Mouse (Mus musculus): ENCODE measurements around the gene Aloxe3. TPM values are rescaled to one million over a fixed set of nuclear protein-coding genes. Genes with fewer than 3 reads are reported as not detected.
A peak's percentile ranks its signal among the peaks of the same experiment; 100 is the strongest.

Aloxe3 gene
- polyA plus RNA-seq, 1 experiment = 1.2 TPM

- 80% methylated on average over 7 of the region's 7 CpGs for WGBS
- Histone ChIP-seq H3K4me1 (ENCODE audit: control insufficient read depth, insufficient read depth, insufficient read length, low read length) (peaks cover 11% of the 10 kb centered on the region; the same call in 1 of the 2 replicates), H3K36me3 (ENCODE audit: control insufficient read depth, insufficient read depth, low read length) (no peaks in the 10 kb centered on the region), H3K27ac (ENCODE audit: insufficient read depth, low read depth, low read length) (no peak overlapping the region), H3K4me3 (ENCODE audit: low read depth, low read length) (no peak overlapping the region), H3K27me3 (ENCODE audit: control insufficient read depth, insufficient read depth, low read length) (no peaks in the 10 kb centered on the region)
- TF ChIP-seq CTCF (IDR thresholded peaks at IDR 0.05; ENCODE audit: extremely low read depth, insufficient read length, insufficient replicate concordance, low read depth, low read length) = no peak
- TF ChIP-seq POLR2A (IDR thresholded peaks at IDR 0.05; ENCODE audit: low read depth, low read length) = no peak
These were observed 44.1 kb upstream of the Aloxe3 start for GRCm38 (mm10) chr11:69081613-69082012.

GRCm38 (mm10) chr11:69085608-69086007 lies 40.1 kb upstream of the Aloxe3 start:
- no peaks in the 10 kb centered on the region for H3K27me3 ChIP-seq (ENCODE audit: control insufficient read depth, insufficient read depth, low read length)
- H3K4me3 ChIP-seq (ENCODE audit: low read depth, low read length) = no peak overlapping the region
- H3K36me3 ChIP-seq (ENCODE audit: control insufficient read depth, insufficient read depth, low read length) = peaks cover 6% of the 10 kb centered on the region; the same call in 1 of the 2 replicates
- TF ChIP-seq POLR2A (IDR thresholded peaks at IDR 0.05; ENCODE audit: low read depth, low read length) = no peak
- TF ChIP-seq CTCF (IDR thresholded peaks at IDR 0.05; ENCODE audit: extremely low read depth, insufficient read length, insufficient replicate concordance, low read depth, low read length) = no peak
- 57% methylated on average over 6 of the region's 6 CpGs for WGBS
- peaks cover 7% of the 10 kb centered on the region for H3K4me1 ChIP-seq (ENCODE audit: control insufficient read depth, insufficient read depth, insufficient read length, low read length)
- no peak overlapping the region for H3K27ac ChIP-seq (ENCODE audit: insufficient read depth, low read depth, low read length)

GRCm38 (mm10) chr11:69086390-69086789 lies 39.3 kb upstream of the Aloxe3 start:
- Histone ChIP-seq H3K27me3 (ENCODE audit: control insufficient read depth, insufficient read depth, low read length) (no peaks in the 10 kb centered on the region), H3K4me1 (ENCODE audit: control insufficient read depth, insufficient read depth, insufficient read length, low read length) (peaks cover 6% of the 10 kb centered on the region), H3K27ac (ENCODE audit: insufficient read depth, low read depth, low read length) (no peak overlapping the region), H3K36me3 (ENCODE audit: control insufficient read depth, insufficient read depth, low read length) (peaks cover 6% of the 10 kb centered on the region; the same call in 1 of the 2 replicates), H3K4me3 (ENCODE audit: low read depth, low read length) (no peak overlapping the region)
- TF ChIP-seq POLR2A (IDR thresholded peaks at IDR 0.05; ENCODE audit: low read depth, low read length) = no peak
- no peak for TF ChIP-seq CTCF (IDR thresholded peaks at IDR 0.05; ENCODE audit: extremely low read depth, insufficient read length, insufficient replicate concordance, low read depth, low read length)
- WGBS = 56% methylated on average over 6 of the region's 6 CpGs

DNA sequence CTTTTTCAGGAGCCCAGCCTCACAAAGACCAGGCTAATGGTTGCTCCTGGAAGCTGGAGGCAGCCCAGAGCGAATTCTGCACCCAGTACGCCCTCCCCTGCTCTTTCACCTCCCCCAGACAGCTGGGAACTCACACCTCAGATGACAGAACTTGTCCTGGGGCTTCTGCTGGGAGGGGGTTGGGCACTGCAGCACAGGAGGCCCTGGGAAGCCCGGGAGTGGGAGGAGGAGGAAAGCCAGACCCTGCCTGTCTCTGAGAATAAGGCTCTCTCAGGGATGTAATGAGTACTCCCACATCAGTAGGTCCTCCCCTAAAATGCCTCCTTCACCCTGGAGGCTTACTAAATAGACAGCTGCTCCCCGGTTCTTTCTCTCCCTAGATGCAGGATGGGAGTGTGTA lies 38.6 kb upstream of the Aloxe3 start:
- Histone ChIP-seq H3K36me3 (ENCODE audit: control insufficient read depth, insufficient read depth, low read length) (peaks cover 6% of the 10 kb centered on the region; the same call in 1 of the 2 replicates), H3K27ac (ENCODE audit: insufficient read depth, low read depth, low read length) (no peak overlapping the region), H3K4me1 (ENCODE audit: control insufficient read depth, insufficient read depth, insufficient read length, low read length) (peaks cover 6% of the 10 kb centered on the region), H3K27me3 (ENCODE audit: control insufficient read depth, insufficient read depth, low read length) (no peaks in the 10 kb centered on the region), H3K4me3 (ENCODE audit: low read depth, low read length) (no peak overlapping the region)
- WGBS = 75% methylated on average over 4 of the region's 4 CpGs
- TF ChIP-seq CTCF (IDR thresholded peaks at IDR 0.05; ENCODE audit: extremely low read depth, insufficient read length, insufficient replicate concordance, low read depth, low read length) = no peak
- TF ChIP-seq POLR2A (IDR thresholded peaks at IDR 0.05; ENCODE audit: low read depth, low read length) = no peak

- H3K36me3 ChIP-seq (ENCODE audit: control insufficient read depth, insufficient read depth, low read length) = peaks cover 8% of the 10 kb centered on the region; the same call in 1 of the 2 replicates
- TF ChIP-seq POLR2A (IDR thresholded peaks at IDR 0.05; ENCODE audit: low read depth, low read length) = no peak
- TF ChIP-seq CTCF (IDR thresholded peaks at IDR 0.05; ENCODE audit: extremely low read depth, insufficient read length, insufficient replicate concordance, low read depth, low read length) = no peak
- 86% methylated on average over 2 of the region's 2 CpGs for WGBS
- no peak overlapping the region for H3K4me3 ChIP-seq (ENCODE audit: low read depth, low read length)
- H3K27ac ChIP-seq (ENCODE audit: insufficient read depth, low read depth, low read length) = peak overlapping the region; percentile 52; the same call in 1 of the 2 replicates
- peaks cover 8% of the 10 kb centered on the region for H3K4me1 ChIP-seq (ENCODE audit: control insufficient read depth, insufficient read depth, insufficient read length, low read length)
- no peaks in the 10 kb centered on the region for H3K27me3 ChIP-seq (ENCODE audit: control insufficient read depth, insufficient read depth, low read length)
These were observed 38.1 kb upstream of the Aloxe3 start for GRCm38 (mm10) chr11:69087597-69087996.

GRCm38 (mm10) chr11:69088103-69088855 lies 37.4 kb upstream of the Aloxe3 start, which contains the start of gene Vamp2:
TSS of gene Vamp2 (plus strand) at chr11:69088490.
- under 1% methylated on average over 66 of the region's 67 CpGs for WGBS
- TF ChIP-seq POLR2A (IDR thresholded peaks at IDR 0.05; ENCODE audit: low read depth, low read length) (no peak), CTCF (IDR thresholded peaks at IDR 0.05; ENCODE audit: extremely low read depth, insufficient read length, insufficient replicate concordance, low read depth, low read length) (no peak)
- Histone ChIP-seq H3K4me1 (ENCODE audit: control insufficient read depth, insufficient read depth, insufficient read length, low read length) (peaks cover 9% of the 10 kb centered on the region), H3K36me3 (ENCODE audit: control insufficient read depth, insufficient read depth, low read length) (peaks cover 9% of the 10 kb centered on the region; the same call in 1 of the 2 replicates), H3K27me3 (ENCODE audit: control insufficient read depth, insufficient read depth, low read length) (no peaks in the 10 kb centered on the region), H3K4me3 (ENCODE audit: low read depth, low read length) (peak within 1 kb of the TSS; percentile 93), H3K27ac (ENCODE audit: insufficient read depth, low read depth, low read length) (peak within 1 kb of the TSS; percentile 90)

DNA sequence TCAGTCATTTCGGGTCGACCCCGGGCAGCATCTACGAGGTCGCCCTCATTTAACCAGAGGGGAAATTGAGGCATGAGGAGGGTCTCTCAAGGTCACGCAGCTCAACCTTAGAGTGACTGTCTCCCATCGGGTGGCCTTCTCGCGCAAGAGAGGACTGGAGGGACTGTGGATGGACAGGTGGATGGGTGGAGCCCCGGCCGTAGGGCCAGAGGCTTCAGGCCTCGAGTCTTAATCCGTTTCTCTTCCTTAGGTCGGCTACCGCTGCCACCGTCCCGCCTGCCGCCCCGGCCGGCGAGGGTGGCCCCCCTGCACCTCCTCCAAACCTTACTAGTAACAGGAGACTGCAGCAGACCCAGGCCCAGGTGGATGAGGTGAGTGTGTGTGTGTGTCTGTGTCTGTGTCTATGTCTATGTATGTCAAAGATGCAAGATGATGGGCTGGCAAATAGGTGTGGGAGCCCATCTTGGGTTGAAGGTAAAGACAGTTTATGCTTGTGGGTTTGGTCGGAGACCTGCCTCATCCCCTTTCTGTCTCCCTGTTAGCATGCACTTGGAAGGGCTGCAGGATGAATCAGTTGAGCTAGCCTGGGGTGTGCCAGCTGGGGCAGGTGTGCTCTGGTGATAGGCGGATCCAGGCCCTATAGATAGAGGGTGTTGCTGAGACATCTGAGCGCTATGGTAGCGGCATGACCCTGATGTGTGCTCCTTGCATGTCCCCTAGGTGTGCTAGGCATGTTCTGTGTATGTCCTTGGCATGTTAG lies 36.7 kb upstream of the Aloxe3 start:
- WGBS = 5% methylated on average over 25 of the region's 25 CpGs
- H3K36me3 ChIP-seq (ENCODE audit: control insufficient read depth, insufficient read depth, low read length) = peaks cover 9% of the 10 kb centered on the region; the same call in 1 of the 2 replicates
- H3K4me1 ChIP-seq (ENCODE audit: control insufficient read depth, insufficient read depth, insufficient read length, low read length) = peaks cover 9% of the 10 kb centered on the region
- no peaks in the 10 kb centered on the region for H3K27me3 ChIP-seq (ENCODE audit: control insufficient read depth, insufficient read depth, low read length)
- TF ChIP-seq POLR2A (IDR thresholded peaks at IDR 0.05; ENCODE audit: low read depth, low read length) = no peak
- no peak for TF ChIP-seq CTCF (IDR thresholded peaks at IDR 0.05; ENCODE audit: extremely low read depth, insufficient read length, insufficient replicate concordance, low read depth, low read length)
- H3K4me3 ChIP-seq (ENCODE audit: low read depth, low read length) = peak overlapping the region; percentile 93
- H3K27ac ChIP-seq (ENCODE audit: insufficient read depth, low read depth, low read length) = peak overlapping the region; percentile 90
